Mouse (Mus musculus) stomach, embryonic 14.5 days (tissue): ENCODE data around the gene Caskin1. TPM values are rescaled to one million over a fixed set of nuclear protein-coding genes. Genes with fewer than 3 reads are reported as not detected.

Source experiments
- ATAC-seq: fragments of 200-750 bp; cut with Nextera tagmentation; 2 replicates; pipeline ENCODE4 v1.8.0; 2017; ENCODE audit warnings: low read depth, moderate TSS enrichment; ENCODE audit not compliant: insufficient number of reproducible peaks, insufficient read depth, low FRiP score
- H3K27ac ChIP-seq: fragments of 300-500 bp; sonication (generic); 2 replicates; pipeline ENCODE4 v1.5.1; 2014; ENCODE audit warnings: mild to moderate bottlenecking, low read length, moderate library complexity, mixed read lengths
- H3K27me3 ChIP-seq: fragments of 300-500 bp; sonication (generic); 2 replicates; pipeline ENCODE4 v1.6.1; 2014; ENCODE audit warnings: low read length, control low read depth, mixed read lengths; ENCODE audit not compliant: control insufficient read depth, insufficient read depth
- H3K36me3 ChIP-seq: fragments of 300-500 bp; sonication (generic); 2 replicates; pipeline ENCODE4 v1.6.1; 2014; ENCODE audit warnings: mild to moderate bottlenecking, control low read depth, low read length, moderate library complexity, mixed read lengths; ENCODE audit not compliant: control insufficient read depth, insufficient read depth
- H3K4me1 ChIP-seq: fragments of 300-500 bp; sonication (generic); 2 replicates; pipeline ENCODE4 v1.6.1; 2014; ENCODE audit warnings: low read length, control low read depth, mixed read lengths; ENCODE audit not compliant: control insufficient read depth, insufficient read depth
- H3K4me2 ChIP-seq: fragments of 300-500 bp; sonication (generic); replicated peaks from 2 replicates; pipeline ENCODE4 v1.6.1; 2014; ENCODE audit warnings: low read depth, low read length, control low read depth
- H3K4me3 ChIP-seq: fragments of 300-500 bp; sonication (generic); 2 replicates; pipeline ENCODE4 v1.5.1; 2014; ENCODE audit warnings: low read depth, low read length, control low read depth
- H3K9ac ChIP-seq: fragments of 300-500 bp; sonication (generic); replicated peaks from 2 replicates; pipeline ENCODE4 v1.6.1; 2014; ENCODE audit warnings: low read depth, mild to moderate bottlenecking, control low read depth, low read length, moderate library complexity, mixed read lengths
- H3K9me3 ChIP-seq: fragments of 300-500 bp; sonication (generic); 2 replicates; pipeline ENCODE4 v1.6.1; 2016; ENCODE audit warnings: low read depth, low read length, control low read depth; ENCODE audit not compliant: control insufficient read depth
- WGBS: fragments of 180-500 bp; shearing (Covaris S2); extraction: QIAGEN DNeasy Blood & Tissue Kit; methylation state at CpG from one replicate; pipeline ENCODE4 v1.1.7; 2014; 5-methylcytosine and 5-hydroxymethylcytosine counted together
- polyA plus RNA-seq: library from polyadenylated mRNA; unstranded; fragments of >200 nt; fragmentation: Nextera tagmentation; extraction: Ambion mirVana; gene quantifications from 2 replicates; pipeline ENCODE4 v1.2.1, GENCODE M21; 2014

The Caskin1 gene
- polyA plus RNA-seq, 1 experiment from 2014 or later, result 3.8 TPM

GRCm38 (mm10) chr17:24550416-24551049, 62.1 kb downstream of the Caskin1 start:
- H3K4me3 ChIP-seq, result peak overlapping the region; percentile 90
- H3K36me3 ChIP-seq, result no peaks in the 10 kb centered on the region
- H3K27me3 ChIP-seq, result no peaks in the 10 kb centered on the region
- under 1% methylated on average over 44 of the region's 44 CpGs for WGBS
- H3K4me2 ChIP-seq, result peak overlapping the region; percentile 70
- H3K9ac ChIP-seq, result peak overlapping the region; percentile 93
- H3K4me1 ChIP-seq, result peaks cover 22% of the 10 kb centered on the region; the same call in 1 of the 2 replicates
- peak; percentile 68 for ATAC-seq
- no peaks in the 10 kb centered on the region for H3K9me3 ChIP-seq
- peak overlapping the region; percentile 96 for H3K27ac ChIP-seq

- peak overlapping the region; percentile 96; the same call in 1 of the 2 replicates for H3K27ac ChIP-seq
- ATAC-seq, result no peak
- H3K4me2 ChIP-seq, result peak overlapping the region; percentile 70
These were observed 62.6 kb downstream of the Caskin1 start for GRCm38 (mm10) chr17:24551050-24551444.

GRCm38 (mm10) chr17:24557091-24557490, 68.7 kb downstream of the Caskin1 start:
- Histone ChIP-seq H3K4me3 (no peak overlapping the region), H3K27ac (no peak overlapping the region), H3K27me3 (no peaks in the 10 kb centered on the region), H3K9ac (no peak overlapping the region), H3K36me3 (no peaks in the 10 kb centered on the region), H3K9me3 (no peaks in the 10 kb centered on the region), H3K4me1 (peaks cover 27% of the 10 kb centered on the region), H3K4me2 (no peak overlapping the region)
- ATAC-seq, result no peak
- 71% methylated on average over 7 of the region's 7 CpGs for WGBS

More at GRCm38 (mm10) chr17:24551050-24551444, 62.6 kb downstream of the Caskin1 start:
- Histone ChIP-seq H3K9ac (peak overlapping the region; percentile 93), H3K4me1 (peaks cover 22% of the 10 kb centered on the region; the same call in 1 of the 2 replicates), H3K27me3 (no peaks in the 10 kb centered on the region), H3K4me3 (peak overlapping the region; percentile 90), H3K9me3 (no peaks in the 10 kb centered on the region), H3K36me3 (no peaks in the 10 kb centered on the region)
- WGBS, result 47% methylated on average over 3 of the region's 3 CpGs

Other genes starting within 250 kb of the Caskin1 start
- gene Ccnf, start 237.1 kb upstream of the Caskin1 start, polyA plus RNA-seq, result 57.6 and 67.1 TPM in 2 replicates
- not detected in 2 replicates for gene Abca17, start 137.5 kb upstream of the Caskin1 start, polyA plus RNA-seq
- 16.3 and 16.4 TPM in 2 replicates for gene Abca3, start 136.7 kb upstream of the Caskin1 start, polyA plus RNA-seq
- gene Rnps1, start 74.0 kb upstream of the Caskin1 start, polyA plus RNA-seq, result 254 and 265 TPM in 2 replicates
- gene Eci1, start 62.0 kb upstream of the Caskin1 start, polyA plus RNA-seq, result 98.1 and 112 TPM in 2 replicates
- 2.6 and 3.1 TPM in 2 replicates for gene Dnase1l2, start 45.5 kb upstream of the Caskin1 start, polyA plus RNA-seq
- 25.1 and 28.5 TPM in 2 replicates for gene E4f1, start 18.3 kb upstream of the Caskin1 start, polyA plus RNA-seq
- 51.7 and 57.0 TPM in 2 replicates for gene Pgp, start 18.2 kb upstream of the Caskin1 start, polyA plus RNA-seq
- 0.56 TPM in 1 of 2 replicates, not detected in the other for gene Bricd5, start 14.7 kb upstream of the Caskin1 start, polyA plus RNA-seq
- gene Mlst8, start 9.5 kb upstream of the Caskin1 start, polyA plus RNA-seq, result 39.7 and 46.2 TPM in 2 replicates
- gene Traf7, start 39.3 kb downstream of the Caskin1 start, polyA plus RNA-seq, result 87.6 and 97.3 TPM in 2 replicates
- gene Rab26, start 45.6 kb downstream of the Caskin1 start, polyA plus RNA-seq, result 3.0 and 3.2 TPM in 2 replicates
- gene Pkd1, start 61.2 kb downstream of the Caskin1 start, polyA plus RNA-seq, result 27.3 and 35.9 TPM in 2 replicates
- gene Tsc2, start 144.0 kb downstream of the Caskin1 start, polyA plus RNA-seq, result 57.1 and 57.7 TPM in 2 replicates
- 18.1 and 19.6 TPM in 2 replicates for gene Nthl1, start 144.1 kb downstream of the Caskin1 start, polyA plus RNA-seq
- 44.9 and 47.7 TPM in 2 replicates for gene Slc9a3r2, start 161.7 kb downstream of the Caskin1 start, polyA plus RNA-seq
- gene Npw, start 169.9 kb downstream of the Caskin1 start, polyA plus RNA-seq, result 0.42 and 0.90 TPM in 2 replicates
- gene Zfp598, start 181.1 kb downstream of the Caskin1 start, polyA plus RNA-seq, result 24.8 and 26.5 TPM in 2 replicates
- gene Syngr3, start 201.4 kb downstream of the Caskin1 start, polyA plus RNA-seq, result 5.6 and 6.3 TPM in 2 replicates
- gene Gfer, start 207.6 kb downstream of the Caskin1 start, polyA plus RNA-seq, result 38.5 and 40.8 TPM in 2 replicates
- 3.2 and 3.8 TPM in 2 replicates for gene Noxo1, start 207.6 kb downstream of the Caskin1 start, polyA plus RNA-seq
- 67.8 and 72.1 TPM in 2 replicates for gene Tbl3, start 219.1 kb downstream of the Caskin1 start, polyA plus RNA-seq
- gene Rnf151, start 229.5 kb downstream of the Caskin1 start, polyA plus RNA-seq, result not detected in 2 replicates
- gene Rps2, start 229.5 kb downstream of the Caskin1 start, polyA plus RNA-seq, result 1,483 and 1,587 TPM in 2 replicates
- gene Ndufb10, start 235.9 kb downstream of the Caskin1 start, polyA plus RNA-seq, result 226 and 259 TPM in 2 replicates
- gene Rpl3l, start 239.2 kb downstream of the Caskin1 start, polyA plus RNA-seq, result 0.26 TPM in 1 of 2 replicates, not detected in the other
- 40.3 and 41.3 TPM in 2 replicates for gene Msrb1, start 248.0 kb downstream of the Caskin1 start, polyA plus RNA-seq